Mouse (Mus musculus): ENCODE data around the gene Dcaf4.

DNA sequence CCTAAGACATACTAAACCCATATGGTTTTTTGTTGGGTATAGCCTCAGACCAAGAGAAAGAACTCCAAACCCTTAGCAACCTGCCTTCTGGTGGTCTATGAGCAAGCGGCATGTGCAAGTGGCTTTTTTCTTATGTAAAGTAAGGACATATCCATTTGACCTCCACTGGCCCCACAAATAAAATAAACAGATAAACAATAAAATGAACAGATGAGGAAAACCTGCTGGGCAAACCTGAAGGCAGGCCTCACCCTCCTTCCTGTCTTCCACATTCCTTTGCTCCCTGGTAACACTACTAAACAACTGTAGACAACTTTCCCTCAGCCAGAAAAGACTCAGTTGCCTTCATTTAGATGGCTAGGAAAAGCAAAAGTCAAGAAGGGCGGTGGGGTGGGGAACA, 58.1 kb downstream of the Dcaf4 start:
- no peak for TF ChIP-seq CTCF (IDR thresholded peaks at IDR 0.05; ENCODE audit: insufficient read depth, low read length)
- TF ChIP-seq POLR2A (IDR thresholded peaks at IDR 0.05; ENCODE audit: borderline replicate concordance, extremely low read depth, low read depth, low read length) = no peak
